Mouse (Mus musculus) myocyte (in vitro differentiated cells): ENCODE data around the gene Gm9913.

ENCODE experiments used
- CEBPB ChIP-seq: IDR thresholded peaks from 2 replicates; pipeline ENCODE4 v1.6.1; 2011; ENCODE audit warnings: mild to moderate bottlenecking, moderate library complexity; ENCODE audit not compliant: poor library complexity, insufficient read depth, severe bottlenecking
- E2F4 ChIP-seq: IDR thresholded peaks from one replicate; pipeline ENCODE4 v1.6.1; 2011; ENCODE audit warnings: mild to moderate bottlenecking, control low read depth, moderate library complexity; ENCODE audit not compliant: insufficient read depth
- MAX ChIP-seq: IDR thresholded peaks from one replicate; pipeline ENCODE4 v1.6.1; 2011; ENCODE audit warnings: low read depth, mild to moderate bottlenecking, control low read depth
- MYOD1 ChIP-seq, 3 experiments: IDR thresholded peaks; one replicate each; pipeline ENCODE4 v1.6.1; 2011; ENCODE audit warnings: control low read depth in 2 of 3, low read depth in 2 of 3, mild to moderate bottlenecking in 2 of 3, moderate library complexity in 1 of 3; ENCODE audit not compliant: insufficient read length in 2 of 3, control insufficient read depth in 1 of 3
- MYOG ChIP-seq, 3 experiments: IDR thresholded peaks; one replicate each; pipeline ENCODE4 v1.6.1; 2011; ENCODE audit warnings: control low read depth in 2 of 3, low read depth in 2 of 3, mild to moderate bottlenecking in 2 of 3; ENCODE audit not compliant: insufficient read length in 2 of 3, control insufficient read depth in 1 of 3, insufficient read depth in 1 of 3
- POLR2A ChIP-seq: IDR thresholded peaks from one replicate; pipeline ENCODE4 v1.6.1; 2011; ENCODE audit warnings: low read depth, mild to moderate bottlenecking, control low read depth, moderate library complexity; ENCODE audit not compliant: insufficient read length
- POLR2AphosphoS2 ChIP-seq: IDR thresholded peaks from one replicate; pipeline ENCODE4 v1.6.1; 2011; ENCODE audit warnings: low read depth, control low read depth; ENCODE audit not compliant: insufficient read length
- REST ChIP-seq: IDR thresholded peaks from one replicate; pipeline ENCODE4 v1.6.1; 2011; ENCODE audit warnings: mild to moderate bottlenecking, control low read depth, moderate library complexity; ENCODE audit not compliant: insufficient read depth, insufficient read length
- TCF12 ChIP-seq: IDR thresholded peaks from one replicate; pipeline ENCODE4 v1.6.1; 2011; ENCODE audit warnings: mild to moderate bottlenecking, control low read depth; ENCODE audit not compliant: poor library complexity, insufficient read depth, severe bottlenecking
- TCF3 ChIP-seq: IDR thresholded peaks from one replicate; pipeline ENCODE4 v1.6.1; 2011; ENCODE audit warnings: low read depth, control low read depth; ENCODE audit not compliant: insufficient read length
- USF1 ChIP-seq: IDR thresholded peaks from one replicate; pipeline ENCODE4 v1.6.1; 2011; ENCODE audit warnings: low read depth, mild to moderate bottlenecking, control low read depth, moderate library complexity

DNA sequence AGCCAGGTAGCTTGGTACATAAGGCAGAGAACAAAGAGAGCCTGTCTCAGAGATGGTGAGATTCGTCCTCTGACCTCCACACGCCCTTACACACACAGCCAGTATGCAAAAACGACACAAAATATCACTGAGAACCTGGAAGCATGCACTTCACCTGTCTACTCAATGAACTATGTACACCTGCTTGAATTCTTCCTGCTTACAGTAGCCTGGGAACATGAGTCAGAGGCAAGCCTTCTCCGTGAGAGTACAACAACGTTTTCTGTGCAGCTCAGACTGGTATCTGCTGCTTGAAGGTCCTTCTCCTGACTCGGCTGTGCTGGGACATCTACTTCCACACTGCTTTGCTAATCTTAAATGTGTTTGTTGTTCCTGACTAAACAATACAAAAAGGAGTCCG, 36.6 kb downstream of the Gm9913 start:
- TF ChIP-seq POLR2A = no peak
- no peak for TF ChIP-seq CEBPB
- no peak for TF ChIP-seq USF1
- no peak for TF ChIP-seq MAX
- TF ChIP-seq REST = no peak
- no peak for TF ChIP-seq MYOG (IDR thresholded peaks at IDR 0.05; ENCODE audit: control insufficient read depth in 1 of 3, insufficient read depth in 1 of 3, insufficient read length in 2 of 3, low read depth in 2 of 3)
- TF ChIP-seq TCF12 = no peak
- TF ChIP-seq E2F4 = no peak
- TF ChIP-seq MYOD1 (IDR thresholded peaks at IDR 0.05; ENCODE audit: control insufficient read depth in 1 of 3, insufficient read length in 2 of 3, low read depth in 2 of 3) = no peak
- no peak for TF ChIP-seq POLR2AphosphoS2
- no peak for TF ChIP-seq TCF3
